Mouse (Mus musculus) frontal cortex, postnatal 14 days (tissue): ENCODE measurements around the gene Ccdc162.

Source experiments
- DNase-seq, 2 experiments: peaks; one replicate each; pipeline ENCODE4 v3.0.0; 2022; ENCODE audit warnings: low spot score in 2 of 2

Gene Ccdc162

DNA sequence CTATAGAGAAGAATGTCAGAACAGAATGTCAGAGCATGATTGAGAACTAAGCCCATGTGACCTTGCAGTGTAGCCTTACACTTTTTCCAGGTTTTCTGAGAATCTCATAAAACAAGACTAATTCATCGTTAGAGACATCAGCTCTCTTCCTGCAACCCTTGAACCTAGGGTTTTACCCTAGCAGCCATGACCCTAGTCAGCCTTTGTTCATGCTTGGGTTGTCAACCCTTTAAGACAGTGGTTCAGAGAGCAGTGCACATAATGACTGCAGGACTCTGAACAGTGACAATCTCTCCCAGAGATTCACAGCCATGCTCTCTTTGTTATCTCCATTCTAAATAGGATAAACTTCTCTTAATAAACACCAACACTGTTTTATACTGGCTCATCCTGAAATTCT, 137.9 kb downstream of the Ccdc162 start:
- no peak for DNase-seq

DNA sequence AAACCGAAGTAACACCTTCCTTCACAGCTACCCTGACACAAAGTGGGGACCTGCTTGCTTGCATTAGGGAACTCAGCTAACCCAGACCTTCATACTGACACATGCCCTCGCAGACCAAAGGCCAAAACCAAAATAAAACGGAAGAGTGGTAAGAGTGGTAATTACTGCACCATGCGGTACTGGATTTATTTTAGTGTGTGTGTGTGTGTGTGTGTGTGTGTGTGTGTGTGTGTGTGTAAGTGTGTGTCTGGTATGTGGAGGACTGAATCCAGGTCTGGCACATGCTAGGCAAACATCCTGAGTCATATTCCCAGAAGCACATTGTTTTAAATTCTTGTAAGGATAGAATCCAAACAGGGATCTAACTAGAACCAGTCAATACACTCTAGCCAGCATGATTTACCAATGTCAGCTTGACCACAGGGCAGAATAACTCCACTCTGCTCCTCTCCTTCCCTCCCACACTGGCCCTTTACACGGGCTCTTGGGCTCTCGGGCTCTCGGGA, 140.1 kb downstream of the Ccdc162 start:
- DNase-seq = no peak

GRCm38 (mm10) chr10:41575451-41576327, 140.7 kb downstream of the Ccdc162 start:
- no peak for DNase-seq

DNA sequence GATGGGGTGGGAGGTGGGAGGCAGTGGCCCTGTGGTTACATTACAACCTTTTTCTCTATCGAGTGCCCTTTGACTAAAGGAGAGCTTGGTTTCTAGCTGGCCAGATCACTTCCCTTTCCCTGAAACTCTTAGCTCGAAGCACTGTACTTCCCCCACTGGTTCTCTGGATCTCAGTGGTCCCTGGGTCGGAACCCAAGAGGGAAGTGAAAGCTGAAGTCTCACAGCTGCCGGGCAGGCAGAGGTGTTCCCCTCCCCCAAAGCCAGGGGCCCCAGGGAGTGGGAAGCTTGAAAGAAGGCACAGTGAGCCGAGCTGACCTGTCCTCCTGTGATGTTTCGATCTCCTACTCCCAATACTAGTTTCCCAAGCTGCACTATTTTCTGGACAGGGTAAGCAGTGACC, 143.2 kb downstream of the Ccdc162 start:
- peak in 1 of 2 experiments; percentile 11 for DNase-seq

DNA sequence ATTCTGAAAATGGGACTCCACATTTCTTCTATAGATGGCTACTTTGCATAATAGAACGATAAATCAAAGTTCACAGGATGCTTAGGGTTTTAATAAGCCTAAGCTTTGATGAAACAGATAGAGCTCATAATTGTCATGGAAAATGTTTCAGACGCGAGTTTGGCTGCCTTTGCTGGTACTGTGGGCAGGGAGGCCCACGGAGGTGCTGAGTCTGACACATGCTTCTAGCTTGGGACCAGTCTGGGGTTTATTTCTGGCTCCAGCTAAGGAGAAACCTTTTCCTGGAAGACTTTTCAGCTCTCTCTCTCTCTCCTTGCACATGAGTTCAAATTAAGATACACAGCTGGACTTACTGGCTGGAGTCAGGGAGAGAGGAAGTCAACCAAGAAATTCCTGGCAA, 144.2 kb downstream of the Ccdc162 start:
- DNase-seq = no peak

DNA sequence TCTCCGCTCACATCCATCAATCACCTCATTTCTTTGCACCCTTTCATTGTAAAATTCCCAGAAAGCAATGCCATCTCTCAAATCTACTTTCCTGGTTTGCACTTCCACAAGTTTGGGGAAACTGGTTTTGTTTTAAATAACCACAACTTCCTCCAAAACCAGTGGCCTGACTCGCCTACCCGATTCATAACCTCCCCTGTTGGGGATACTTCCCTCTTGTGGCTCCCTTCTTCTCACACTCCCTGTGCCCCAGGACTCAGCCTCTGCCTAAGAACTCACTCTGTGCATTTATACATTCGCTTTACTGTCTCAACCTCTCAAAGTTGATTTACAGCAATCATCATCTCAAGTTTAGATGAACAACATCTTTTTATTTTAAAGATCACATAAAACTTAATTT, 145.4 kb downstream of the Ccdc162 start:
- DNase-seq = no peak

- no peak for DNase-seq
Measured at GRCm38 (mm10) chr10:41568306-41568705, 148.1 kb downstream of the Ccdc162 start.

DNA sequence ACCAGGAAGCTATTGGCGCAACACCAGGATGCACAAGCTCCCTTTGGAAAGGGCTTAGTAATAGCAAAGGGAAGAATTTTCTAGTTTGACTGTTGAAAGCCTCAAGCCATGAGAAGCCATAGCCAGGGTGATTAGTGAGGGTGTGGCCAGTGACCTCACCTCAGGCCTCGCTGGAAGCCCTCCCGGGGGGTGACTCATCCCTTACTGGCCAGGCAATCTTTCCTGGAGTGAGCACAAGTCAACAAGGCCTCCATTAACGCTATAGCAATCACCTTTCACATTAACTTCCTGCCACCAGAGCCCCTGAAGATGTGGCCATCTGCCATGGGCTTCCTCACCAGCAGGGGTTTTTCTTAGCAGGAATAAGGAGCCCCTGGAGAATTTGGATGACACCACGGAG, 151.3 kb downstream of the Ccdc162 start:
- DNase-seq = no peak

GRCm38 (mm10) chr10:41561701-41562395, 154.6 kb downstream of the Ccdc162 start:
- DNase-seq = no peak

GRCm38 (mm10) chr10:41558401-41558800, 158.0 kb downstream of the Ccdc162 start:
- DNase-seq = no peak

- DNase-seq = no peak
Measured at GRCm38 (mm10) chr10:41555081-41555480, 161.4 kb downstream of the Ccdc162 start.

DNA sequence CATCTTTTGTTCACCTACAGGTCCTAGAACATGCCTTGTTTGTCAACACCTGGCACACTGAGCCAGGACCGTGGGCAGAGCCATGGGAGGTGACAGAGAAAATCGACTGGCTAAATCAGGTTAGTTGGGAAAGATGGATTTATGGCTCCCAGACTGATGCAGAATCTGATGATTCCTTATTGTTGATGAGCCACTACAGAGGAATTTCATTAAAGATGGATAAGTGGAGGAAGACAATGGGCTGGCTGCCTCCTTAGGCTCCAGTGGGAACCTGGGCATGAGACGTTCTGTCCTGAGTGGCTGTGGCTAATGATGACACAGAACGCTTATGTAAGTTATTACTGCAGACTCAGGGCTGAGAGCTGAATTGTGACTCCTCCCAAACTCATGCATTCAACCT, 162.7 kb downstream of the Ccdc162 start:
- DNase-seq = no peak

DNA sequence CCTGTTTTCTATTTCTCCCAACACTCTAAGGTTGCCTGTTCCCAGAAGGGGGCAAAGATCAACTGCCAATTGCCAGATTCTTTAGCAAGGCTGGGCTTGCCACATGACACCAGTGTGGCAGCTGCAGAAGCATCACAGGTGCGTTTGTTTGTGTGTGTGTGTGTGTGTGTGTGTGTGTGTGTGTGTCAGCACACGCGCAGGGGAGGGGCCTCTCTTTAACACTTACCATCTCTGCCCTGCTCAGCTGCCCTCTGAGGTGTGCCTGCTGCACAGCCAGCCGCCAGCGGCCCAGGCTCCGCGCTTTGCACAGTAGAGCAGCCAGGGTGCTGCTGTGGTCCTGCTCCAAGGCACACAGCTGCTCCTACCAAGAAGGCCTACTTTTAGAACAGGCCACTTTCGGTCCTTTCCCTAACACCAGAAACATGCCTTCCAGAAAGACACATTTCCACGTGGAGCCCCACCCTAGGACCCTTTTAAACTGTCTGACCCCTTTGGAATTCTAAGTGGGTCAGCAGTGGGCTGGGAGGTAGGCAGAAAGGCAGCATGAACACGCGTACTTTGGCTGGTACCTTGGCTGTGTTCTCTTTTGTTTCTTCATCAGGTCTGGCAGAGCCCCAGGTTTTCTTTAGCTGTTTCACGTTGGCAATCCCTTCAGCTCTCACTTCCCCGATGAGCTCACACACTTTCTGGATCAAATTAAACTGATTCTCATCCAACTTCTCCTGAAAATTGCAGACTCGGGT, 163.4 kb downstream of the Ccdc162 start:
- no peak for DNase-seq

- DNase-seq = no peak
Measured at GRCm38 (mm10) chr10:41552319-41552718, 164.1 kb downstream of the Ccdc162 start.

DNA sequence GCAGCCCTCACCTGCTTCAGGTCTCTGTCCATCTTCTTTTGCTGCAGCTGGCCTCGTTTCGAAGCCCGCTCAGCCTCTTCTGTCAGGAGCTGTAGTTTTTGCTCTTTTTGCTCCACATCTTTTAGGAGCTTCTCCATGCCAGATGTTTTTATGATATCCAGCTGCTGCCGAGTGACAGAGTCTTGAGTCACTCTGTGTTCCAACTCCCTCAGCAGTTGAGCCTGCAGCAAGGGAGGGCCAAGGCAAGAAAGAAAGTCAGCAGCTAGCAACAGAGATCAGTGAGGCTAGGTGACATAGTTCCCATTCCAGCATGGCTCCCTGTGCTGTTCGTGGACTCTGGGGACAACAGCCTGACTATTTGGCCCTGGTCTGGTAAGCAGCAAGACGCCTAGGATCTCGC, 165.7 kb downstream of the Ccdc162 start:
- DNase-seq = no peak

DNA sequence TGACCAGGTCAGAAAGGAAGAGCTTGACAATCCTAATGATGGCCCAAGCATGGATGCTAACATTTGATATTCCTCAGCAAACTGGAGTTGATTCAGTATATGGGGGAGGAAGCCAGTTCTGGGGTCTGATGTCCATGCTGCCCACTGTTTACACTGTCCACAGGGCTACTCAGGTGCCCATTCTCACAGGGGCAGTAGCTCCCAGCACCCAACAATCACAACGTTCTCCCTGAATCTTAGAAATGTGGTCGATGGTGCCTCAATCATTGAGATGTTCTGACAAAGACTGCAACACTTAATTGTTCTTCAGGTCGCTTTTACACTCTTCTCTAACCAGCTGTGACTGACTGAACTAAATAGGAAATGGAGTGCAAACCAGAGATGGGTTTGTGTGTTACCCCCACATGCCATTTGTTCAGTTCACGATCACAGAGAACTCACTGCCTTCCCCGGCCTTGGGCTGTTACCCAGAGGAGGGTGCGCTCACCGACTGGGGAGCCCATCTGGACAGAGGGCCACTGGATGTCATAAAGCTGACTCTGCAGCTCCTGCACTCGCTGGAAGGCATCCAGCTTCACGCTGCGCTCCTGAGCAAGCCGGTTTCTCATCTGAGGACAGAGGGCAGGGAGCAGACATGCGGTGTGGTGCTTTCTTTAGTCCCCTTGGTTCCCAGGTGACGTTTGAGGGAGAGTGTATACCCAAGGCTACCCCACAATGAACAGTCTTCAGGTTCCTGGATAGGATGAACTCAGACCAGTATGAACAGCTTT, 169.9 kb downstream of the Ccdc162 start:
- DNase-seq = no peak

DNA sequence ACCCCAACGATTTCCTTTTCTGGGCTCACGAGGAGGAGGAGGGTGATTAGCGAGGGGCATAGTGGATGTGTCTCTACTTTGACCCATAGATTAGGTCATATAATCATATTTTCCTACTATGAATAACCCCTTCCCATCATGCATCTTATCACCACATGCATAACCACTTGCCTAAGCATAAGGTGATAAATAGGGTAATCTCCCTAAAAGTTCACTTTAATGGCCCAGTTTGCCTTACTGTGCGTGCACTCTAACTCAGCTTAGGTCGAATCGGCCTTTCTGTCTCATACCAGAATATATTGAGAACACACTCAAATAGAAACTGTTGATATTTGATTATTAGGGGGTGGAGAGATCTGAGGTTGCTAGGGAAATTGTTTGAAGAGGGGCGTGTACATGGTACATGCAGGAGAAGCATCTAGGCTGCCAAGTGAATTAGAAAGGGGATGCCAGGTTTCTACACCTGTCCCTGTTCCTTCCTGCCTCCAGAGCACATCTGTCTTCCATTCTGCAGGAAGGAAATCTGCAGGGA, 171.1 kb downstream of the Ccdc162 start:
- DNase-seq = no peak

DNA sequence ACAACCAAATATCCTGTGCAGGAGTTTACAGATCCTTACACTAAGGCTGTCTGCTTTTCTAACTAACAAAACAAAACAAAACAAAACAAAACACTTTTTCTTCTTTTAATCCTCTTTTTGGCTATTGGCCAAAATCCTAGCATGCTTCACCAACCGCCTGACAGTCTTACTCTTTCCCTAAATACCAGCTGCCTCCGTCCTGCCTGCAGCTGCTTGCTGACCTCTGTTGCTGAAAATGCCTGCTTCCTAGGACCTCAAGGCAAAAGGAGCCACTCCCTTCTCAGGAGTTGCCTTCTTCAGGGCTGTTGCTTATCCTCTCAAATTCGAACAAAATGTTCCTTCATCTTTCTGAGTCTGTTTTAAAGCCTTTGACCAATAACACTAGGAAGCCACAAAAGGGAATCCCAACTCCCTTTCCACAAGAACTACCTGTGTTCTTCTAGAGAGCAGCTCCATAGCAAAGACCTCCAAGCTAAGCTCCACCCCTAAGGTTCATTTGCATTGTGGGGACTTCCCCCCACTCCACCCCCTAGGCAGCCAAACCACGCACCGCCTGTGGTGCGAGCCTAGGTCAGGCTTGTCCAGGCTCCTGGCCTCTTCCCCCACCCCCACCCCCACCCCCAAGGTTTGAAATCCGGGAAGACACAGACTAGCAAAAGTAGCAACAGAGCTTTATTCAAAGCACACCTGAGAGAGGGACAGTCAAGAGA, 171.8 kb downstream of the Ccdc162 start:
- no peak for DNase-seq

DNA sequence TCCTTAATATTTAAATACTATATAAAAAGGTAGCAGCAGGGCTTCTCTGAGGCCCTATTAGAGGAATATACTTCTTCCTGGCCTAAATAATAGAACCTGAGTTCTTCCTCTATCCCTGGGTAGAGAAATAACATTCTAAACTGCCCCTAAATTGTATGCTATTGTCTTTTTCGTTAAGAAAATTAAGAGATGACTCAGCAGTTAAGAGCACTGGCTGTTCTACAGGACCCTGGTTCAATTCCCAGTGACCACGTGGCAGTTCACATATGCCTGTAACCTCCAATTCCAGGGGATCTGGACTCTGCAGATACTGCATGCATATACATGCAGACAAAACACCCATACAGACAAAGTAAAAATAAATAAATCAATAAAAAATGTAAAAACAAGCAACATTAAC, 172.6 kb downstream of the Ccdc162 start:
- DNase-seq = no peak

DNA sequence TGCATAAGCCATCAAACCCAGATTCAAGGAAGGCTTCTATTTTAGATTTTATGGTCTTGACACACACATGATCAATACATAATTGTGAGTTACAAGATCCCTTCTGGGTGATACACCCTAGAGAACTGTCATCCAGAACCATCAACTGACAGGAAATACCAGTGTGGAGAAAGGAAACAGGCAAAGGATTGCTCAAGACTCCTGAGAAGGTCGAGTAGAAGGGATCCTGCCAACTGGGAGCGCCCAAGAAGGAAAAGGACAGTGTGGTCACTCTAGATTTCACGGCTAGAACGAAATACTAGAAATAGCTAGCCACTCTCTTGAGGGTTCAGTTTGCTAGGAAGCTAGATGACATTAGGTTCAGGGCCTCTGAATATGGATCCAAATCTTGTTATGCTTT, 173.0 kb downstream of the Ccdc162 start:
- DNase-seq = no peak

- no peak for DNase-seq
Measured at GRCm38 (mm10) chr10:41542057-41542456, 174.4 kb downstream of the Ccdc162 start.
